Mouse (Mus musculus) 3T3-L1 (cell line): ENCODE measurements around the gene Olfr523.
A peak's percentile ranks its signal among the peaks of the same experiment; 100 is the strongest.

Experiments
- DNase-seq: peaks from one replicate; pipeline ENCODE4 v3.0.0-alpha.2; 2015; ENCODE audit warnings: low read depth, low spot score

Olfr523 gene

GRCm38 (mm10) chr7:140180692-140181091 lies 7.7 kb downstream of the Olfr523 start:
- DNase-seq, result no peak

GRCm38 (mm10) chr7:140184206-140184605 lies 11.2 kb downstream of the Olfr523 start:
- DNase-seq, result no peak

- no peak for DNase-seq
Measured at GRCm38 (mm10) chr7:140186646-140187620, 13.9 kb downstream of the Olfr523 start.

DNA sequence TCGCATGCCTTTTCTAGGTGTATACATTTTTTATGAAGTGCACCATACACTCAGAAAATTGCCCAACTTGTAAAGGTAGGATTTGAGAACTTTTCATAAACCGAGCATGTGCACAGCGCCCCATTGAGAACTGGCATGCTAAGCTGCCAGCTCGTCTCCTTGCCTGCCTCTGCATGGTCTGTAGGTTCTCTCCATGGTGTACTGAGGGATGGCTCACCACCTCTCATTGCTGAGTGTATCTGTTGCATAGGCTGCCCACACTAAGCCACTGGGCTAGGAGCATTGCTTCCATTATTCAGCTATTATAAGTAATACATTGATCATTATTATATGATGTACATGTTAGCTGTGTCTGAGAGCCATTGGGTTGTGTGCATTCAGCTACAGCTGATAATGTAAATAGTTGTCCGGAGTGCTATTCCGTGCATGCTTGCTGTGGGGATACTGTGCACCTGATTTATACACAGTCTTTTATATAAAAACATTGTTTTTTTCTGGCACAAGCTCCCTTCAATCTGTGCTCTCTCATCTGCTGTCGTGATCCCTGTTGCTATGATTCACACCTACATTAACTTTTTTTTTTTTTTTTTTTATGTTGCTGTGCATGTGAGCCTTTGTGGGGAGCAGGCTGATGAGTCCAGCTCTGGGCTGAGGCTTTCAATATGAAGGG lies 14.8 kb downstream of the Olfr523 start:
- no peak for DNase-seq

DNA sequence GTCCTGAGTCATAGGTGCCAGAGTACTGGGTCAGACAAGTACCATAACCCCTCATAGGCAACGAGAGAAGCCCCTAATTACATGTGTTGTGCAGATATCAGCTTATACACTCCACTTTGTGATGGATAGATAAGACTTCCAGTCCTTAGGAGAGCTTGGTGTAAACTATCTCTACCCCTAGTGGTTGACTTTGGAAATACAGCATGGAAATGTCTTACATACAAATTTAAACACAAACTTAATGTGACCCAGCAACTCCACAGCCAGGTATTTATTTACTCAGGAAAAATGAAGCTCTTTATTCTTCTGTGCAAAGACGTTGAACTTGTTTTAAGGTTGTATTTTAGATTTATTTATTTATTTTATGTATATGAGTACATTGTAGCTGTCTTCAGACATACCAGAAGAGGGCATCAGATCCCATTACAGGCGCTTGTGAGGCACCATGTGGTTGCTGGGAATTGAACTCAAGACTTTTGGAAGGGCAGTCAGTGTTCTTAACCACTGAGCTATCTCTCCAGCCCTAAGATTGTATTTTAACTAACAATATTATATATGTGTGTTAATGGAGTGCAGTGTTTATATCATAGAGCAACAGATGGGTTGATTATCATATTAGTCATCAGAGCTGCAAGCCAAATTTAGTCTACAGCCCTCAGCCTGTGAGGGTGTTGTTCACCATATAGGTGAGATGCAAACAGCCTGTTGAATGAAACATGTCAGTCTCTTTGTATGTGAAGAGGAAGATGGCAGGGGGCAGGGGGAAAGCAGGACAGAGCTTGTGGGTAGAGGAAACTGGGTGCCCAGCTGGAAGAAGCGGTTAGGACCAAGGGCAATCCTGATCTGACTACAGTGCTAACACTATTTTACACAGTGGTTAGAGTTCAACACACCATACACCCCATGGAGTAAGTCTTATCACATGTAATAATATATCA lies 15.6 kb downstream of the Olfr523 start:
- DNase-seq, result peak; percentile 63

DNA sequence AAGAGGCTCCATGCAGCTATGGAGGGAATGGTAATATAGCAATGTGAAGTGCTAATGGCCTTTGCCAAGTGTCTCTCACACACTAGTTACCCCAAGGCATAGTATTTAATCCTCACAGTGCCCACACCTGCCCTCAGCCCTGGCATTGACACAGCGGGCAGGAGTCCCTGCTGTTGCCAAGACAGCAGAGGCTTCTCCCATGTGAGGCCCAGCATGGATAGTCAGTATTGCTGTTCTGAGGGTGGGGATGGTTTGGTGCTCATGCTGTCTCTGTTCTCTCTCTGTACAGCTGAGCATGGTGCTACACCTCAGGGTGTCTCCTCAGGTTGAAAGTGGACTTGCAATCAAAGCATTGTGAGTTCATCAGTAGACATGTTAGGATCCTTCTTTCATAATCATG lies 17.4 kb downstream of the Olfr523 start:
- DNase-seq, result no peak

- DNase-seq, result no peak
Measured at GRCm38 (mm10) chr7:140192445-140192844, 19.4 kb downstream of the Olfr523 start.

DNA sequence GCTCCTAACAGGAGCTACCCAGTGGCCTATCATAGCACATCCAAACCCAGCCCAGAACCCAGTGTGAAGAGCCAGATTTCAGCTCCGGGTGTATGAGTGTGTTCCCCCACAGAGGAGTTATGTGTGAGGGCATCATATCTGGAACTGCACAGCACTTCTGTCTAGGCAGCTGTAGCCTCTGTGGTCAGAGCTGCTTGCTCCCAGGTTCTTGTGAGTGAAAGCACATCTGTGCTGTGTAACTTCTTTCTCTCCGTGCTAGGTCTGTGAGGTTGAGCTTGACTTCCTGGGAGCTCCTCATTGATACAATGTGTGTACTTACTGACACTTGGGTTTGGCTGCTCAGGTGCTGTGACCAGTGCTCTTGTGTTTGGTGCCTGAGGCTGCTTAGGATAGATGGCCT lies 19.8 kb downstream of the Olfr523 start:
- no peak for DNase-seq

DNA sequence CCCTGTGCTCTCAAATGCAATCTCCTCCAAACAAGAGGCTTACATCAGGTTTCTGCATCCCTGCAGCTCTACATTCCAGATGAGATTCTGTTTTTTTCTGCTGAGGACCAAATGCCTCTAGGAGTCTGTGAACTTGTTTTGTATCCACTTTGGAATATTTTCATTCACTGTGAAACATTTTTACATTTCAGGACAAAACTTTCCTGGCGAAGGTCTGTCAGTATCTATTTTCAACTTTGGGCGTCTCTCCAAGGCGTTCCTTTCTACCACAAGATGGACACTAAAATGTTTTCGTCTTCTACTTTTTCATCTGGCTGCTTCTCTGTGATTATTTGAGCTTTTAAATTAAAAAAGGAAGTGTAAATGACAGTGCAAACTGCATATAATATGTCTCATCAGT lies 21.0 kb downstream of the Olfr523 start:
- no peak for DNase-seq

GRCm38 (mm10) chr7:140196002-140196401 lies 23.0 kb downstream of the Olfr523 start:
- DNase-seq, result peak; percentile 24

GRCm38 (mm10) chr7:140201090-140201489 lies 28.1 kb downstream of the Olfr523 start:
- no peak for DNase-seq

GRCm38 (mm10) chr7:140205864-140206263 lies 32.8 kb downstream of the Olfr523 start, which contains the start of gene Olfr524:
Gene Olfr524, minus strand, starts transcription at chr7:140205964.
- DNase-seq, result no peak

- no peak for DNase-seq
Measured at GRCm38 (mm10) chr7:140206904-140207303, 33.9 kb downstream of the Olfr523 start.

DNA sequence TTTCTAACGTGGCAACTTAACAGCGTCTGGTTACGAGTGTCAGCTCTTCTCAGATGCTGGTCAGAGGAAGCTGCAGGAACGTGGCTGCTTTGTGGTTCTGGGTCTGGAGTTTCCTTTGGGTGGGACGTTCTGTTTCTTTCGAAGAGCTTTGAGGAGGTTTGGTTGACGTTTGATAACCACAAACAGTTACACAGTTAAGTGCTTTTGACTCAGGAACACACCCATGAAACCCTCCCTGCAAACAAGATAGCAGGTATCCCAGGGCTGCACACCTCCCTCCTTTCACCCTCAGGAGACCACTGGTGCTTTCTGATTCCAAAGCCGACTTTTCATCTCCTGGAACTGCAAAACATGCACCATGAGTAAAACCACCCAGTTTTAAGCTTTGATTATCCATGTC lies 35.1 kb downstream of the Olfr523 start:
- DNase-seq, result no peak

- no peak for DNase-seq
Measured at GRCm38 (mm10) chr7:140208677-140209076, 35.7 kb downstream of the Olfr523 start.

DNA sequence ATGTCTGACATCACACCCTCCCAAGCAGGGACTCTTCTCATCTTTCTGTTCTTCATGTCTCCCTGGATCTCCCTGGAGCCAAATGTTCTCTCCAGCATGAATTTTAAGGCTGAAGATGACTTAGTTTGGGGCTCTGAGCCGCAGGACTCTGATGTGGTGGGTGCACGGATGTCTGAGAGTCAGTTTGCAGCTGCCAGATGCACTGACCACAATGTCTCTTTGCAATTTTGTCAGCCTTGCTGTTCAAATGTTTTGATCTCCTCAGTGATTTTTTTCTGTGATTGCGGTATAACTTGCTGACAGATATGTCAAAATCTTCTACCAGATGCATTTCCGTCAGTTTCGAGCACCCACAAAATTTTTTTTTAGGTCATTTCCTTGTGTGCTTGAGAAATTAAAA lies 40.8 kb downstream of the Olfr523 start:
- DNase-seq, result peak; percentile 17

DNA sequence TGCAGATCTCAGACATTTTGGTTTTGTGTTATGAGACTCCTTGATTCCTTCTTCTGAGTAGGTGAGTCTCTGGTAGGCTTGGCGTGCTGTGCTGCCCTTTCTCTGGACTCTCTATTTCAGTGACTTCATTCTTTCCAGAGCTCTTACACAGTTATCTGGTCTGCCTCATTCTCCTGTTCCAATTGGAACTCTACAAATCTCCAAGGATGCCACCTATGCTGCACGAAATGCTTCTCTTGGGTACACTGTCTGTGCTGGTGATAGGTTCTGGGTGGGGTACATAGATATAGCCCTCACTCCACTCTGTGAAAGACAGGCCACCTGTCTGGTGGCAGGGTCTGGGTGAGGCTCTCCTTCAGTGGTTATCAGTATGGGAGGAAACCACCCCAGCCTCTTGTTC lies 45.0 kb downstream of the Olfr523 start, which contains the start of gene Cd163l1:
TSS of gene Cd163l1 (plus strand) at position 301 of the 400 bp plus-strand sequence.
- DNase-seq, result no peak

- peak; percentile 13 for DNase-seq
Measured at GRCm38 (mm10) chr7:140219268-140219667, 46.3 kb downstream of the Olfr523 start.

GRCm38 (mm10) chr7:140220375-140220774 lies 47.4 kb downstream of the Olfr523 start:
- DNase-seq, result no peak

GRCm38 (mm10) chr7:140224209-140224608 lies 51.2 kb downstream of the Olfr523 start:
- no peak for DNase-seq
